Mouse (Mus musculus) T-helper 1 cell (primary cell): ENCODE data around the gene Kcnc4.

Source experiments
- in situ Hi-C: fragments of 300-600 bp; cut with MboI, MseI; formaldehyde crosslinking; loops from one replicate; pipeline ENCODE4 v1.15.1; 2025; ENCODE audit warnings: high pct_unique_total_duplicates

Kcnc4 gene

DNA sequence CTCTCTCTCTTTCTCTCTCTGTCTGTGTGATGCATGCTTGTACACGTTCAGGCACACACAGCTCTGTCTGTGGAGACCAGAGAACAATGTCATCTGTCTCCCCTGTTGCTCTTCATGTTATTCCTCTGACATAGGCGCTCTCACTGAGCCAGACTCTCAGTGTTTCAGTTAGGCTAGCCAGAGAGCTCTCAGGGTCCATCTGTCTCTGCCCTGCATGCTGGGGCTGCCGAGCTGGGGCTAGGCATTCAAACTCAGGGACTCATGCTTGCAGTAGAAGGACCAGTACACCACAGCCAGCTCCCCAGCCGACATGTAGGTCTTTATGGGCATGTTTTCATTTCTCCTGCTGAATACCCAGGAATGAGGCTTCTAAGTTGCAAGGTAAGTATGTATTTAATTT is 68.2 kb downstream of the Kcnc4 start:
- in situ Hi-C loops = no loop called here
